Mouse (Mus musculus): ENCODE measurements at regions not wholly inside any gene's neighbourhood (a gene's known extent, or its start where the extent isn't known, plus 50 kb on each side); places are given as distances from the start of the nearest gene placed in this dataset.

GRCm38 (mm10) chr13:70348965-70349364 is 288.5 kb downstream of the Ice1 start:
- TF ChIP-seq EP300 (IDR thresholded peaks at IDR 0.05; ENCODE audit: insufficient read depth, low read depth, low read length) (no peak), CTCF (IDR thresholded peaks at IDR 0.05; ENCODE audit: low read depth, low read length) (no peak), POLR2A (IDR thresholded peaks at IDR 0.05; ENCODE audit: insufficient read depth, low read length) (no peak)

Measured in ES-Bruce4 (cell line).